Mouse (Mus musculus) intestine, postnatal 0 days (tissue): ENCODE results near the gene Pwwp2a. TPM values are rescaled to one million over a fixed set of nuclear protein-coding genes. Genes with fewer than 3 reads are reported as not detected.

Experiments
- ATAC-seq: fragments of 200-750 bp; cut with Nextera tagmentation; 2 replicates; pipeline ENCODE4 v1.8.0; 2017; ENCODE audit warnings: mild to moderate bottlenecking, moderate TSS enrichment, moderate library complexity
- H3K27ac ChIP-seq: fragments of 300-500 bp; sonication (generic); 2 replicates; pipeline ENCODE4 v1.5.1; 2014; ENCODE audit warnings: mild to moderate bottlenecking, low read depth, low read length, moderate library complexity
- H3K27me3 ChIP-seq: fragments of 300-500 bp; sonication (generic); replicated peaks from 2 replicates; pipeline ENCODE4 v1.6.1; 2014; ENCODE audit warnings: low read length, mixed read lengths; ENCODE audit not compliant: control insufficient read depth, insufficient read depth
- H3K36me3 ChIP-seq: fragments of 300-500 bp; sonication (generic); 2 replicates; pipeline ENCODE4 v1.6.1; 2014; ENCODE audit warnings: mild to moderate bottlenecking, moderate library complexity; ENCODE audit not compliant: control insufficient read depth, insufficient read depth
- H3K4me1 ChIP-seq: fragments of 300-500 bp; sonication (generic); replicated peaks from 2 replicates; pipeline ENCODE4 v1.6.1; 2014; ENCODE audit warnings: antibody characterized with exemption, low read length, mixed read lengths; ENCODE audit not compliant: control insufficient read depth, insufficient read depth
- H3K4me2 ChIP-seq: fragments of 300-500 bp; sonication (generic); replicated peaks from 2 replicates; pipeline ENCODE4 v1.6.1; 2014; ENCODE audit warnings: low read depth, mild to moderate bottlenecking, moderate library complexity
- H3K4me3 ChIP-seq: fragments of 300-500 bp; sonication (generic); 2 replicates; pipeline ENCODE4 v1.5.1; 2014; ENCODE audit warnings: low read depth, low read length
- H3K9ac ChIP-seq: fragments of 300-500 bp; sonication (generic); 2 replicates; pipeline ENCODE4 v1.6.1; 2014; ENCODE audit warnings: mild to moderate bottlenecking, low read depth, low read length
- H3K9me3 ChIP-seq: fragments of 300-500 bp; sonication (generic); 2 replicates; pipeline ENCODE4 v1.6.1; 2016; ENCODE audit warnings: mixed run types; ENCODE audit not compliant: control insufficient read depth
- CTCF ChIP-seq: sonication (generic); IDR thresholded peaks from 2 replicates; pipeline ENCODE4 v1.5.1; 2016; ENCODE audit warnings: low read depth, mild to moderate bottlenecking, control low read depth, antibody characterized with exemption, moderate library complexity
- WGBS: fragments of 180-500 bp; shearing (Covaris S2); extraction: QIAGEN DNeasy Blood & Tissue Kit; methylation state at CpG from one replicate; pipeline ENCODE4 v1.1.7; 2014; 5-methylcytosine and 5-hydroxymethylcytosine counted together
- polyA plus RNA-seq: library from polyadenylated mRNA; unstranded; fragments of >200 nt; fragmentation: Nextera tagmentation; extraction: Ambion mirVana; gene quantifications from 2 replicates; pipeline ENCODE4 v1.2.1, GENCODE M21; 2015

The Pwwp2a gene
- polyA plus RNA-seq, 1 experiment from 2014 or later, result 12.1 TPM

GRCm38 (mm10) chr11:43747233-43748226, 65.7 kb downstream of the Pwwp2a start, which contains the start of gene Ttc1:
Gene Ttc1, minus strand, starts transcription at chr11:43748008.
- Histone ChIP-seq H3K27me3 (no peaks in the 10 kb centered on the region; the same call in 1 of the 2 replicates), H3K4me1 (no peaks in the 10 kb centered on the region), H3K9me3 (no peaks in the 10 kb centered on the region), H3K9ac (peak within 1 kb of the TSS; percentile 71), H3K4me3 (peak within 1 kb of the TSS; percentile 72), H3K27ac (peak within 1 kb of the TSS; percentile 76), H3K4me2 (peak within 1 kb of the TSS; percentile 73), H3K36me3 (peaks cover 21% of the 10 kb centered on the region)
- TF ChIP-seq CTCF, result no peak
- 2% methylated on average over 47 of the region's 47 CpGs for WGBS
- ATAC-seq, result peak; percentile 99

GRCm38 (mm10) chr11:43751542-43751941, 69.7 kb downstream of the Pwwp2a start:
- no peak overlapping the region for H3K9ac ChIP-seq
- H3K9me3 ChIP-seq, result no peaks in the 10 kb centered on the region
- no peaks in the 10 kb centered on the region for H3K4me1 ChIP-seq
- no peaks in the 10 kb centered on the region; the same call in 1 of the 2 replicates for H3K27me3 ChIP-seq
- peak; percentile 45 for TF ChIP-seq CTCF
- 65% methylated on average over 2 of the region's 2 CpGs for WGBS
- ATAC-seq, result no peak
- no peak overlapping the region for H3K27ac ChIP-seq
- no peak overlapping the region for H3K4me2 ChIP-seq
- no peaks in the 10 kb centered on the region for H3K36me3 ChIP-seq
- H3K4me3 ChIP-seq, result no peak overlapping the region

DNA sequence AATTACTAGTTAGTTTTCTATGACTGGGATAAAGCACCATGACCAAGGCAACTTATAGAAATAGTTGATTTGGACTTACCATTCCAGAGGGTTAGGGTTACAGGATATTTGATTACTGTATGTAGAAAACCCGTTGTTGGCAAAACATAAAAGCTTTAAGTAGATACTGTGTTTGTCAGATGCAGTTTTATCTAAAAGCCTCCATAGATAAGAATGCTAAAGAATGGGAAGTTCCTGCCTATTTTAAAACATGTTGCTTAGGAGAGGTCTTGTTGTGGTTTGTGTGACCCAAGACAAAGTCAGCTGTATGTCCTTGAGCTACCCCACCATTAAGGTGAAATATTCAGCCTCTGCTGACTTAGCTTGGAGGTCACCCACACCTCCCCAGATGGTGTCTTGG, 72.8 kb downstream of the Pwwp2a start:
- no peak overlapping the region for H3K4me2 ChIP-seq
- WGBS, result 68% methylated on average over 1 of the region's 1 CpGs
- no peaks in the 10 kb centered on the region; the same call in 1 of the 2 replicates for H3K27me3 ChIP-seq
- H3K36me3 ChIP-seq, result no peaks in the 10 kb centered on the region
- TF ChIP-seq CTCF, result no peak
- no peak overlapping the region for H3K9ac ChIP-seq
- ATAC-seq, result no peak
- no peak overlapping the region for H3K27ac ChIP-seq
- no peaks in the 10 kb centered on the region for H3K9me3 ChIP-seq
- H3K4me3 ChIP-seq, result no peak overlapping the region
- no peaks in the 10 kb centered on the region for H3K4me1 ChIP-seq

GRCm38 (mm10) chr11:43755411-43755810, 73.6 kb downstream of the Pwwp2a start:
- Histone ChIP-seq H3K4me2 (no peak overlapping the region), H3K4me3 (no peak overlapping the region), H3K27me3 (no peaks in the 10 kb centered on the region; the same call in 1 of the 2 replicates), H3K27ac (no peak overlapping the region), H3K9ac (no peak overlapping the region), H3K4me1 (no peaks in the 10 kb centered on the region), H3K36me3 (no peaks in the 10 kb centered on the region), H3K9me3 (no peaks in the 10 kb centered on the region)
- WGBS, result 67% methylated on average over 5 of the region's 5 CpGs
- TF ChIP-seq CTCF, result no peak
- ATAC-seq, result no peak

DNA sequence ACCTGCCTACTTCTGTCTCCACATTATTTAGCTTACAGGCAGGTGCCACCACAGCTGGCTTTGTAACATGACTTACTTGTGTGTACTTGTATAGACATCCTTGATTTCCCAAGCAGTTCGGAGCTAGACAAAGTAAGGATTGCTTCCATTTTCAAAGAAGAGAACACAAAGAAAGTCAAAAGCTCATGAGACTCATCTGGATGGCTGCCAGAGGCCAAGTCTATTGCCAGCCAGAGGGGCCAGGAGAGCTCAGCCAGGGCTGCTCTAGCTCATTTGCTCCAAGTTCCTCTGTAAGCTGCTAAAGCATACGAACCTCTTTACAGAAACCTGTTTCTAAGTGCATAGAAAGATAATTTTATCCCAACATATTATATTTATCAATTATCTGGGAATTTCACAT, 76.6 kb downstream of the Pwwp2a start:
- Histone ChIP-seq H3K4me1 (no peaks in the 10 kb centered on the region), H3K9ac (no peak overlapping the region), H3K4me2 (no peak overlapping the region), H3K4me3 (no peak overlapping the region), H3K27me3 (no peaks in the 10 kb centered on the region), H3K27ac (no peak overlapping the region), H3K9me3 (no peaks in the 10 kb centered on the region), H3K36me3 (no peaks in the 10 kb centered on the region)
- no peak for TF ChIP-seq CTCF
- WGBS, result 69% methylated on average over 2 of the region's 2 CpGs
- no peak for ATAC-seq

DNA sequence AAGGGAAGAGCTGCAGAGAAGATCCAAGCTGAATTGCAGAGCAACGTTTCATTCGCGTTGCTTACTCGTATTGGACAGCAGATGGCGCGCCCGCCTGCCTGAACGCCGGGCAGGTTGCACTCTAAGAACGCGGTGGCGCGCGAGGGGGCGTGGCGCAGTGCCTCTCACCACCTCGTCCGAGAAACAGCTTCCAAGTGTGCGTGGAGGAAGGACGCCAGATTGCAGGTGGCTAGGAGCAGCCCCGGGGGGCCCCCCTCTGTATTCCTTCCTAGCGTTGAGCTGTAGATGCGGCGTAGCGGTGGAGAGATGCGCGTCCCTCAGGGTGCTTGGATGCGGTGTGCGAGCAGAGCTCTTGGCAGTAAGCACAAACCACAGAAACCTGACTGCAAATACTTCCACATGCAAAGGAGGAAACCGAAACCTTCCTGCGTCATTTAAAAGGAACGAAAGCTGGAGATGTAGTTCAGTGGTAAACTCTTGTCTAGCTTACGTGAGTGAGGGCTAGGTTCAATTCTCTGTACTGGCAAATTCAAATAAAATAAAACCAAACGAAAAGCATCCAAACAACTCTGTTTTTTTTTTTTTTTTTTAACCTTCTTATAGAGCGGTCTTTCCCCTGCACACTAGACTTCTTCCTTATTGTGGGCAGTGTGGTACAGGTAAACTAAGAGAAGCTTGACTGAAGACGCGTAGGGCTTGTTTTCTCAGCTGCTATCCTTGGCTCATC, 85.3 kb downstream of the Pwwp2a start:
- peak; percentile 77 for ATAC-seq
- no peaks in the 10 kb centered on the region for H3K36me3 ChIP-seq
- no peak overlapping the region for H3K9ac ChIP-seq
- H3K4me3 ChIP-seq, result peak overlapping the region; percentile 45
- 4% methylated on average over 37 of the region's 37 CpGs for WGBS
- H3K4me2 ChIP-seq, result peak overlapping the region; percentile 90
- H3K27me3 ChIP-seq, result no peaks in the 10 kb centered on the region
- peak; percentile 98 for TF ChIP-seq CTCF
- H3K9me3 ChIP-seq, result no peaks in the 10 kb centered on the region
- H3K4me1 ChIP-seq, result no peaks in the 10 kb centered on the region
- H3K27ac ChIP-seq, result no peak overlapping the region
